Mouse (Mus musculus) cortical plate, adult 2 months (tissue): ENCODE measurements around the gene Myo16.

ENCODE experiments used
- CTCF ChIP-seq: fragments of 200-500 bp; IDR thresholded peaks from 2 replicates; pipeline ENCODE4 v1.5.1; 2011; ENCODE audit warnings: mild to moderate bottlenecking, control low read depth, low read length; ENCODE audit not compliant: insufficient read depth; ENCODE audit errors: extremely low read depth
- POLR2A ChIP-seq: fragments of 200-500 bp; IDR thresholded peaks from 2 replicates; pipeline ENCODE4 v1.6.1; 2011; ENCODE audit warnings: mild to moderate bottlenecking, low read length, control low read depth; ENCODE audit not compliant: insufficient read depth; ENCODE audit errors: extremely low read depth

DNA sequence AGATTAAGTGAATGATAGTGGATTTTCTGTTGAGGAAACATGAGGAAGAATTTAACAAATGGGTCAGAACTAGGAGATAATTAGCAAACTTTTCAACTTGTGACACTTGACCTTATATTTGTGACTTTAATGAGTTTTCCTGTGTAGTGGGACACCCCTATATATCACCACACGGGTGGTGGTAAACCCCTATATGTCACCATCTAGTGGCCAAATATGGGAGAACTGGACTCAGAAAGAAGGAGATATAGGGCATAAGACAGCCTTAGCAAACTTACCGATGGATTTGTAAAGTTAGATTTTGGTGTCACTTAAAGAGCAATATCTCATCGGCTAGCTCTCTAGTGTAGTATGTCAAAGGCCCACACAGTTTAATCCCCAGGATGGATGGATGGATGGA, 147.1 kb downstream of the Myo16 start:
- TF ChIP-seq POLR2A (no peak), CTCF (0 out of 2 replicates have a peak, but pooled peaks have one; percentile 21)
